ENCODE assay signal across 7 mouse cellular contexts in genomic region chr2:12419262-12419655, GRCm38 (mm10). TPM values are rescaled to one million over a fixed set of nuclear protein-coding genes. Genes with fewer than 3 reads are reported as not detected.
DNase-seq lines count a peak whose midpoint lies in the region; ATAC-seq lines count a peak whose summit lies in the region.

Mindy3 (minus strand) TSS chr2:12419470.

- peaks cover 5% of the 10 kb centered on the region; the same call in 1 of the 2 replicates for H3K4me1 ChIP-seq in intestine, embryonic 15.5 days (replicated peaks)
- peaks cover 18% of the 10 kb centered on the region for H3K4me1 ChIP-seq in midbrain, embryonic 10.5 days

- intact Hi-C loops in gastrocnemius, postnatal 36 days (cut with DNase I) = no loop called here
- intact Hi-C loops in left cerebral cortex, postnatal 25 days (cut with DNase I) = no loop called here

- H3K9me3 ChIP-seq in intestine, embryonic 15.5 days = no peaks in the 10 kb centered on the region
- no peaks in the 10 kb centered on the region for H3K9me3 ChIP-seq in midbrain, embryonic 10.5 days (replicated peaks)

- DNase-seq in adrenal gland, adult 2 months = peak; percentile 95
- peak; percentile 72 for DNase-seq in embryo, embryonic 11.5 days (ENCODE audit: low read depth, low spot score)
- peak; percentile 87 for DNase-seq in gastrocnemius, postnatal 36 days
- DNase-seq in left cerebral cortex, postnatal 25 days (ENCODE audit: low spot score in 2 of 2) = peak; percentile 86 to 92
- DNase-seq in midbrain, embryonic 10.5 days (ENCODE audit: low spot score) = peak; percentile 89
- DNase-seq in right cerebral cortex, postnatal 4 days = peak; percentile 84

- WGBS in intestine, embryonic 15.5 days = under 1% methylated on average over 25 of the region's 25 CpGs
- under 1% methylated on average over 25 of the region's 25 CpGs for WGBS in midbrain, embryonic 10.5 days

- H3K36me3 ChIP-seq in intestine, embryonic 15.5 days = no peaks in the 10 kb centered on the region
- no peaks in the 10 kb centered on the region for H3K36me3 ChIP-seq in midbrain, embryonic 10.5 days

- no peaks in the 10 kb centered on the region for H3K27me3 ChIP-seq in intestine, embryonic 15.5 days (replicated peaks)
- no peaks in the 10 kb centered on the region for H3K27me3 ChIP-seq in midbrain, embryonic 10.5 days (ENCODE audit: low read depth, poor library complexity, severe bottlenecking)

- H3K9ac ChIP-seq in intestine, embryonic 15.5 days = peak within 1 kb of the TSS; percentile 63

- H3K4me2 ChIP-seq in intestine, embryonic 15.5 days (replicated peaks) = peak within 1 kb of the TSS; percentile 78

- peak within 1 kb of the TSS; percentile 33; the same call in 1 of the 2 replicates for H3K27ac ChIP-seq in intestine, embryonic 15.5 days
- peak within 1 kb of the TSS; percentile 84 for H3K27ac ChIP-seq in midbrain, embryonic 10.5 days (replicated peaks)

- peak; percentile 95 for ATAC-seq in intestine, embryonic 15.5 days

- peak within 1 kb of the TSS; percentile 65 for H3K4me3 ChIP-seq in intestine, embryonic 15.5 days (replicated peaks)
- peak within 1 kb of the TSS; percentile 92 for H3K4me3 ChIP-seq in midbrain, embryonic 10.5 days

RNA-seq across cellular contexts. Expression of gene Mindy3, which starts in this region (rescaled TPM):
- 10 to 100 TPM; 40.7 to 41.5 TPM for total RNA-seq in adrenal gland, adult 2 months (2021)
- polyA plus RNA-seq in adrenal gland, adult 2 months (2012; rRNA removed) = 87.8 and 117 TPM in 2 replicates
- total RNA-seq in gastrocnemius, postnatal 36 days (2021) = 1 to 10 TPM; 8.8 to 9.5 TPM
- polyA plus RNA-seq in intestine, embryonic 15.5 days (2015; fragmentation: Nextera tagmentation; extraction: Ambion mirVana) = 20.7 and 25.0 TPM in 2 replicates
- total RNA-seq in left cerebral cortex, postnatal 25 days (2021) = 10 to 100 TPM; 52.1 to 54.8 TPM
- 34.0 and 35.5 TPM in 2 replicates for polyA plus RNA-seq in midbrain, embryonic 10.5 days (2016; fragmentation: Nextera tagmentation; extraction: Ambion mirVana)

Comparison
In these comparisons a context has a peak if more than half of its experiments do, and no peak if none do; other contexts are left out.
1. Peak in every context shown above with its lines: DNase-seq, ATAC-seq, H3K4me3 ChIP-seq and H3K27ac ChIP-seq.